Mouse (Mus musculus): ENCODE measurements around the gene Pigg.

Pigg gene

DNA sequence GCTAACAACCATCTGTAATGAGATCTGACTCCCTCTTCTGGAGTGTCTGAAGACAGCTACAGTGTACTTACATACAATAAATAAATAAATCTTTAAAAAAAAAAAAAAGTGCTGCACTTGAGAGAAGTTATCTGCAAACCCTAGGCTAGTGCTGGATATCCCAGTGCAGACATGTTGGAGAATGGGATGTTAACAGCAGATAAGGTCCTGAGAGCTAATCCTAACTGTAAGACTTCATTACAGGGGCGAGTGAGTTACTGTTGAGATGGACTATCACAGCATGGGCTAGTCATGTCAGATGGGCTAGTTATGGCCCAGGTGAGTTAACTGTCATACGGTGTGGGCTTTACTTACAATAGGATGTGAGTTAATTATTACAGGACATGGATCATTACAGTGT lies 41.6 kb downstream of the Pigg start:
- no peak for DNase-seq (ENCODE audit: extremely low spot score, low read depth, low spot score)

DNA sequence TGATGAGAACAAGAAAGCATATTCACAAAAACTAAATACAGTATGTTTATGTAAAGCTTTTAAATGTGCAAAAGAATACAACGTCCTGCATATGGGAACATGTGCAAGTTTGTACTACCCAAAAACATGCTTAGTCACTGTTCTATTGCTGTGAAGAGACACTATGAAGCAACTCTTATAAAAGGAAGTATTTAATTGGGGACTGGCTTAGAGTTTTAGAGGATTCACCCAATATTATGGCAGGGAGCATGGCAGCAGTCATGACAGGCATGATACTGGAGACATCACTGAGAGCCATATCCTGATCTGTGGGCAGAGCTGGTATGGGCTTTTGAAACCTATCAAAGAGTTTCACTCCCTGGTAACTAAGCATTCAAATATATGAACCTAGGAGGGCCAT lies 45.5 kb downstream of the Pigg start:
- DNase-seq (ENCODE audit: extremely low spot score, low read depth, low spot score), result no peak

- no peak for DNase-seq (ENCODE audit: extremely low spot score, low read depth, low spot score)
Measured at GRCm38 (mm10) chr5:108359491-108359890, 47.1 kb downstream of the Pigg start.

DNA sequence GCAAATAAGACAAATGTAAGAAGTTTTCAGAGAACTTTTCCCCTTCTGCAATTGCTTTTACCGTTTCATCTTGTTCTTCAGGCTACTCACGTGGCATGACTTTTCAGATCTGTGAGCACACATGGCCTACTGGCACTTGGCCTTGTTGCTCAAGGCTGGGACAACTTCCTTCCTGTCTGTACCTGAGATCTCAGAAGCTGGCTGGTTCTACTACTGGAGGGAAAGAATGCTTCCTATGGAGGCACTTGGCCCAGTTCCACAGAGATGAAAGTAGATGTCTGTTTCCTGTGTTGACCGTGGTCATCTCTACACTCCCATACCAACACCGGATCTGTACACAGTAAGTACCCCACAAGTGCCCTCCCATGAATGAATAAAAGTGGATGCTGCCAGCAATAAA lies 47.8 kb downstream of the Pigg start:
- DNase-seq (ENCODE audit: extremely low spot score, low read depth, low spot score), result no peak

DNA sequence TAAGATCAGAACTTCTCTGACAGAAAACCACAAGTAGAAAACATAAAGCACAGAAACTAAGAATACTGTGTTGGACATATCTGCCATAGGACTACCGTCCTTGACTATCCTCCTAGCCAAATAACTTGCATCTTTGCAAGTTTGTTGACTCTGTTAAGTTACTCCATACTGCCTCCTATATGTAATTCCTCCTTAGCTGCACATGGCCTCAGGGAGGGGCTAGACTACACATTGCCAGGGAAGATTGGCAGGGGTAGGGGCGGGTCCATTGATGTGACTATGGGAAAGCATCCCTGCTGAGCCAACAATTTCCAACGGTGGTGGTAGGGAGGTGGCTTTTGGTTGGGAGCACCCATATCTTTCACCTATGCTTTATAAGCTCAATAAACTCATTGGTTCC lies 49.9 kb downstream of the Pigg start:
- DNase-seq (ENCODE audit: extremely low spot score, low read depth, low spot score), result no peak

DNA sequence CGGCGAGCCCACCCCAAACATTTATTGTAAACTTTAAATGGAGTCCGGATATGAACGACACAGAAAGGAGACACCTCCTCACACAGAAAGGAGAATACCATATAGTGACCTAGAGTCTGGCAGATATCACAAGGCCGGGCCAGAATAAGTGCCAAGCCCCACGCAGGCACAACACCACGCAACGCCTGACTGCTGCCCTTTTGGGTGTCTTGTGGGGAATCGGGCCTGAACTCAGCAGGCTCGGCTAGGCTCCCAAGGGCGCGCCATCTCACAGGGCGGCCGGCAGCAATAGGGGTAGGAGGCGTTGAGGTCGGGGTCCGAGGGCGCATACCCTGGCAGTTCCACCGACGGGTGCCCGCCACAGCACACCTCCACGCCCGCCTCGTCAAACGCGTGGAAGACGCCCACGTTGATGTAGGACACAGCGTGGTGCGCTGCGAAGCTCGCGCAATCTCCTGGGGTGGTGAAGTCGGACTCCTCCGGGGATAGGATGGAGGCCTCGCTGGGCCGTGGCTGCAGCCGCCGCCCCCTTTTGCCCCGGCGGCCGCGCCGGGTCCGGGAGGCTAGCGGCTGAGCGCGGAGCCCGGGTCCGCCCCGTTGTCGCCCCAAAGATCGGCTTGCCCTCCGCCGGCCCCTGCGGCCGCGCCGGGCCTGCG lies 54.0 kb downstream of the Pigg start:
- no peak for DNase-seq (ENCODE audit: extremely low spot score, low read depth, low spot score)

DNA sequence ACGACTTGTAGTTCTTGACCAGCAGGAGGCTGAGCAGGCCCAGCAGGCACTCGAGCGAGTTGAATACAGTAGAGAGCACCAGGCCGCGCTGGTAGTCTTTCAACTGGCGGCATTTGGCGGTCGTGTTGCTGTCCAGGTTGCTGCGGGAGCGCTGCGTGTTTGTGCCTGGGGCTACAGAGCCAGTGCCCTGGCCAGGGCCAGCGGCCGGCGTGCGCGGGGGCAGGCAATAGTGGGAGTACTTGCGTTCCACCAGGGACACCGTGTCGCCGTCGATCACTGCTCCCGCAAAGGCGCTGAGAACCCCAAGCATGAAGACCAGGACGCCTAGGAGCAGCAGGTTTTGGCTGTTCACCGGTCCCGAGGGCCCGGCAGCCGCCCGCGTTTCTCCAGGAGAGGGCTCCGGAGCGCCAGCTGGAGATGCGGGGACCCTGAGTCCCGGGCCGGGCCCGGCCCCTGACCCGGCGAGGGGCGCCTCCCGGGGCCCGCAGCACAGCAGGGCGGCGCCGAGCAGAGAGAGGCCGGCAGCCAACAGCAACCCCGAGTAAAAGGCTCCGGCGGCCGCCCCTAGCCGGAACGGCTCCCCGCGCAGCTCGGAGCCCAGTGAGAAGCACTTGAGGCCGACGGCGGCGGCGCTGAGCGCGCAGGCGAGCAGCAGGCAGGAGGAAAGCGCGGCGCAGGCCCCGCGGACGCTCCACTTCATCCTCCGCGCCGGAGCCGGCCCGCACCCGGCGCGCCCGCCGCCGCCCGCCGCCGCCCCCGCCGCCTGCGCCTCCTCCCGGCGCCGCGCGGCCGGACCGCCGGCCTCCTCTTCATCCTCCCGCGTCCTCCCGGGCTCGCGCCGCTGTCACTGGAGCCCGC lies 54.8 kb downstream of the Pigg start:
- no peak for DNase-seq (ENCODE audit: extremely low spot score, low read depth, low spot score)

- no peak for DNase-seq (ENCODE audit: extremely low spot score, low read depth, low spot score)
Measured at GRCm38 (mm10) chr5:108367871-108368332, 55.5 kb downstream of the Pigg start, which contains the start of gene Gm42517. Gene Gm42517 (minus strand): TSS chr5:108367922.

GRCm38 (mm10) chr5:108368446-108368845 lies 56.0 kb downstream of the Pigg start:
- no peak for DNase-seq (ENCODE audit: extremely low spot score, low read depth, low spot score)

GRCm38 (mm10) chr5:108368851-108369621 lies 56.6 kb downstream of the Pigg start:
- DNase-seq (ENCODE audit: extremely low spot score, low read depth, low spot score), result no peak

DNA sequence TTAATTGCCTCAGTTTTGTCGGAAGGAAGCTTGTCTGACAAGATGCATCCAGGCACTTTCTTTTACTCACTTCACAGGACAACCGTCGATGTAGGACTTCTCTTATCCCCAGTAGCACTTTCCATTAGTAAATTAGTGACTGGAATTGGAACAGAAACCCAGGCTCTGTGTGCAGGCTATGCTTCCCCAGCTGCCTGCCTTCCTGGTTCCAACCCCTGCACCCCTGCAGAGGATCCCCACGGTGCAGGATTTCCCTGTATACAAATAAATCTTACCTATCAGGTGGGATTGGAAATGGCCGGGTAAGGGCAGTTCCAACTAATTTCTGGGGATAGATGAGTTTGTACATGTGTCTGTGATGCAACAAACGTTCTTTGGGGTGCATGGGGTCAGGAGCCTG lies 57.6 kb downstream of the Pigg start:
- DNase-seq (ENCODE audit: extremely low spot score, low read depth, low spot score), result no peak

DNA sequence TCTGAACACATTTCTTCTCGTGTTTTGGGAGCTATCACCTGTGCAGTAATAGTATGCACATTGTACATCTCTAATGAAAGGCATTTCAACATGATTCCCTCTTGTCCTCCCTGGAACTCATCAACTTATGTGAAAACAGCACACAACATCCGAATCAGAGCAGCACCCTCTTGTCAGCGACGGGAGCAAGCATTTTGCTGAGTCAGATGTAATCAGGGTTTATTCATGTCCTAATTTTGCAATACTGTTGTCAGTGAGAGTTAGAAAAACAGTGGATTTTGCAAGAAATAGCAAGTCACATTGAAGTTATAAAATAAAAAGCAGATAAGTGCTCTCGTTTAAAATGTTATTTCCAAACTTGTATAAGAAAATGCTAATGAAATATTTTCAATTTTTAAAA lies 61.7 kb downstream of the Pigg start:
- no peak for DNase-seq (ENCODE audit: extremely low spot score, low read depth, low spot score)

DNA sequence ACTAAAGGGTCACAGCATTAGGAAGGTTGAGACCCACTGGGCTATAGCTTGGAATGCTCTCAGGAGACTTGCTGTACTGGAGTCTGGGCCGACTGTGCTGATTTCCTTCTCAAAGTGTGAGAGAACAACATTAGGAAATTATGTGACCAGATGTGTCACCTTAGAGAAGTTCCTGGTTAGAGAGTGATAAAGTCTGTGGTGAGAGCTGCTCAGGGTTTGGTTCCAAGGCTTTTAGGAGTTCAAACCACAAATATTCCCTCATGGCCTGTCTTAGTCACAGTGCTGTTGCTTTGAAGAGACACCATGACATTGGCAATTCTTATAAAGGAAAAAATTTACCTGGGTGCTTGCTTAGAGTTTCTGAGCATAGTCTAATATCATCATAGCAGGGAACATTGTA lies 63.6 kb downstream of the Pigg start:
- no peak for DNase-seq (ENCODE audit: extremely low spot score, low read depth, low spot score)

DNA sequence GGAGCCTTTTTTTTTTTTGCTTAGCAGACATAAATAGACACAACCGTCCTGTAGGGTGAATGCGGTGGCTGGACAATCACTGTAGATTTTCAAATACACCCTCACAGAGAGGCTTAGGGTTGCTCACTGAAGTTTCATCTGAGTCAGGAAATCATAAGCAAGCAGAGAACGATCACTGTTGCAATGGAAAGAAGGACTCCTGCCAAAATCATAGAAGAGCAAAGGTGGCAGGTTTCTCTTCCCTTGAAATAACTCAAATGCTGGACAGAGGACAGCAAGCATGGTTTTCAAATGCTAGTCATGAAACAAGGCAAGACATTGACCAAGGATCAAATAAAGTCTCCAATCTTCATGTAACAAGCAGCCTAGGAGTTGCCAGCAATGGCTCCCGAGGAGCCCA lies 65.9 kb downstream of the Pigg start:
- DNase-seq (ENCODE audit: extremely low spot score, low read depth, low spot score), result no peak

DNA sequence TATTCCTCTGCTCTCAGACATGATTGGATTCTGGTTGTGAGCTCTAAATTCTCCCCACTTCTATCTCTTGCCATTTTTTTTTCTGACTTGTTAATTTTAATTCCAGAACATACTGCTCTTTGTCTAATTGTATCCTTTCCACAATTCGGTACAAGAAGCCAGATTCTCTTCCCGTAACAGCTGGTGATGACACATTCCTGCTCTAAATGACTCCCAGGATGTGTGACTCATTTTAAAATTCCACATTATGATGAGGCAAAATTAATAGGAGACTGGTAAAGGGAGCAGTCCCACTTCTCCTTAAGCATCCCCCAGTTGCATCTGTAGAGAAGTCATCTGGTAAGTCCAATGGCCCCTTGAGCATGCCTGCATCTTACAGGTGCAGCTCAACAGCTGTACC lies 73.2 kb downstream of the Pigg start:
- DNase-seq (ENCODE audit: extremely low spot score, low read depth, low spot score), result no peak

- DNase-seq (ENCODE audit: extremely low spot score, low read depth, low spot score), result no peak
Measured at GRCm38 (mm10) chr5:108386449-108386848, 74.0 kb downstream of the Pigg start.

DNA sequence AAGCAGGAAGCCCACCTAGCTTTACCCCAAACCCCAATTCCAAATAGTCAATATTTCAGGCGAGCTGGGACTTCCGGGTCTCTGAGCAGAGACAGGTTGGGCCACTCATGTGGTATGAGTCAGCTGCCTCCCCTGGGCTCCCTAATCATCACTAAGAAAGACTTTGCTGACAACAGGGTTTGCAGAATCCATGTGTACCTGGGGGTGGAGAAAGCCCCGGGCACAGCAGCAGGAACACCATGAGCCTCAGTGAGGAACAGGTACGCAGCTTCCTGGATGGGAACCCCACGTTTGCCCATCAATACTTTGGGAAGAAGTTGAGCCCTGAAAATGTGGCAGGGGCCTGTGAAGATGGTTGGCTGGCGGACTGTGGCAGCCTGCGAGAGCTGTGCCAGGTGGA lies 75.8 kb downstream of the Pigg start, which contains the start of gene Pde6b:
TSS of gene Pde6b (plus strand) at position 191 of the 400 bp plus-strand sequence.
- DNase-seq (ENCODE audit: extremely low spot score, low read depth, low spot score), result no peak

- DNase-seq (ENCODE audit: extremely low spot score, low read depth, low spot score), result no peak
Measured at GRCm38 (mm10) chr5:108389744-108390143, 77.3 kb downstream of the Pigg start.

All from hindlimb bud, embryonic 11.5 days (tissue).